Mouse (Mus musculus): ENCODE results near the gene Rbfox2.

DNA sequence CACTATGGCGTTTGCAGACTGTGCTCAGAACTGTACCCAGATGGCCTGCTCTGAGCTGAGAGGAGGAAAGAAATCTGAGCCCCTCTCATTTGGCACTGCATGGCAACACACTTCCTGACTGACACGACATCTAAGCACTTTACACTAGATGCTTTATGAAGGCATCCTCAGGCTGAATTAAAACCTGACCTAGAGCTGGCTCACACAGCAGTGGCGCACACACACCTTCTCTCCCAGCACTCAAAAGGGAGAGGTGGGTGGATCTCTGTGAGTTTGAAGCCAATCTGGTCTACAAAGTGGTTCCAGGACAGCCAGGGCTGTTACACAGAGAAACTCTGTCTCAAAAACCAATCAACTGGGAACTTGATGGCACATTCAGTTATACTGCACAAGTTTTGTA is 207.0 kb downstream of the Rbfox2 start:
- no peak for TF ChIP-seq CTCF (IDR thresholded peaks at IDR 0.05; ENCODE audit: borderline replicate concordance, insufficient read depth, low read length)
- no peak for TF ChIP-seq POLR2A (IDR thresholded peaks at IDR 0.05; ENCODE audit: low read depth, low read length)
